Mouse (Mus musculus) stomach, embryonic 15.5 days (tissue): ENCODE measurements at regions not wholly inside any gene's neighbourhood (a gene's known extent, or its start where the extent isn't known, plus 50 kb on each side); places are given as distances from the start of the nearest gene placed in this dataset.

ENCODE experiments used
- ATAC-seq: fragments of 200-750 bp; cut with Nextera tagmentation; 2 replicates; pipeline ENCODE4 v1.8.0; 2017; ENCODE audit warnings: low read depth, moderate number of reproducible peaks, moderate TSS enrichment; ENCODE audit not compliant: insufficient read depth, low FRiP score
- H3K27ac ChIP-seq: fragments of 300-500 bp; sonication (generic); 2 replicates; pipeline ENCODE4 v1.5.1; 2015; ENCODE audit warnings: mild to moderate bottlenecking, inconsistent platforms
- H3K27me3 ChIP-seq: fragments of 300-500 bp; sonication (generic); replicated peaks from 2 replicates; pipeline ENCODE4 v1.6.1; 2015; ENCODE audit warnings: inconsistent platforms
- H3K36me3 ChIP-seq: fragments of 300-500 bp; sonication (generic); 2 replicates; pipeline ENCODE4 v1.6.1; 2015; ENCODE audit warnings: inconsistent platforms
- H3K4me1 ChIP-seq: fragments of 300-500 bp; sonication (generic); 2 replicates; pipeline ENCODE4 v1.6.1; 2015; ENCODE audit warnings: inconsistent platforms
- H3K4me2 ChIP-seq: fragments of 300-500 bp; sonication (generic); 2 replicates; pipeline ENCODE4 v1.6.1; 2015; ENCODE audit warnings: mild to moderate bottlenecking, inconsistent platforms
- H3K4me3 ChIP-seq: fragments of 300-500 bp; sonication (generic); replicated peaks from 2 replicates; pipeline ENCODE4 v1.5.1; 2015; ENCODE audit warnings: inconsistent platforms
- H3K9ac ChIP-seq: fragments of 300-500 bp; sonication (generic); 2 replicates; pipeline ENCODE4 v1.6.1; 2015; ENCODE audit warnings: inconsistent platforms
- H3K9me3 ChIP-seq: fragments of 300-500 bp; sonication (generic); 2 replicates; pipeline ENCODE4 v1.6.1; 2016; ENCODE audit warnings: inconsistent platforms
- WGBS: fragments of 180-500 bp; shearing (Covaris S2); methylation state at CpG from one replicate; pipeline ENCODE4 v1.1.7; 2015; 5-methylcytosine and 5-hydroxymethylcytosine counted together

- no peak for ATAC-seq
- Histone ChIP-seq H3K4me2 (no peak overlapping the region), H3K9ac (no peak overlapping the region), H3K4me1 (0 out of 2 replicates have a peak, but pooled peaks cover 8% of the 10 kb centered on the region), H3K4me3 (no peak overlapping the region), H3K9me3 (no peaks in the 10 kb centered on the region), H3K27me3 (no peaks in the 10 kb centered on the region), H3K27ac (no peak overlapping the region), H3K36me3 (no peaks in the 10 kb centered on the region)
- WGBS, result 64% methylated on average over 19 of the region's 19 CpGs
Observed at GRCm38 (mm10) chr5:111665406-111665805, 68.3 kb upstream of the Gm26897 start.

GRCm38 (mm10) chr5:111666007-111666406 lies 67.7 kb upstream of the Gm26897 start:
- H3K9ac ChIP-seq, result no peak overlapping the region
- 0 out of 2 replicates have a peak, but pooled peaks cover 8% of the 10 kb centered on the region for H3K4me1 ChIP-seq
- H3K9me3 ChIP-seq, result no peaks in the 10 kb centered on the region
- no peak overlapping the region for H3K27ac ChIP-seq
- no peaks in the 10 kb centered on the region for H3K27me3 ChIP-seq
- H3K36me3 ChIP-seq, result no peaks in the 10 kb centered on the region
- H3K4me3 ChIP-seq, result no peak overlapping the region
- 55% methylated on average over 8 of the region's 8 CpGs for WGBS
- H3K4me2 ChIP-seq, result no peak overlapping the region
- no peak for ATAC-seq

- no peak overlapping the region for H3K4me3 ChIP-seq
- no peak for ATAC-seq
- H3K4me1 ChIP-seq, result 0 out of 2 replicates have a peak, but pooled peaks cover 11% of the 10 kb centered on the region
- H3K27me3 ChIP-seq, result no peaks in the 10 kb centered on the region
- H3K27ac ChIP-seq, result no peak overlapping the region
- H3K36me3 ChIP-seq, result no peaks in the 10 kb centered on the region
- no peaks in the 10 kb centered on the region for H3K9me3 ChIP-seq
- no peak overlapping the region for H3K9ac ChIP-seq
- 67% methylated on average over 3 of the region's 3 CpGs for WGBS
- no peak overlapping the region for H3K4me2 ChIP-seq
Observed at GRCm38 (mm10) chr5:111667901-111668300, 65.8 kb upstream of the Gm26897 start.

DNA sequence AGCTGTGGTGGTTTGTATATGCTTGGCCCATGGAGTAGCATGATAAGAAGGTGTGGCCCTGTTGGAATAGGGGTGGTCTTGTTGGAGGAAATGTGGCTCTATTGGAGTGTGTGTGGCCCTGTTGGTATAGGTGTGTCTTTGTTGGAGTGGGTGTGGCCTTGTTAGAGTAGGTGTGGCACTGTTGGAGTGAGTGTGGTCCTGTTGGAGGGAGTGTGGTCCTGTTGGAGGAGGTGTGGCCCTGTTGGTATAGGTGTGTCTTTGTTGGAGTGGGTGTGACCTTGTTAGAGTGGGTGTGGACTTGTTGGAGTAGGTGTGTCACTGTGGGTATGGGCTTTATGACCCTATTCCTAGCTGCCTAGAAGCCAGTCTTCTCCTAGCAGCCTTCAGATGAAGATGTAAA lies 64.6 kb upstream of the Gm26897 start:
- Histone ChIP-seq H3K27ac (no peak overlapping the region), H3K27me3 (no peaks in the 10 kb centered on the region), H3K4me3 (no peak overlapping the region), H3K9me3 (no peaks in the 10 kb centered on the region), H3K4me1 (0 out of 2 replicates have a peak, but pooled peaks cover 11% of the 10 kb centered on the region), H3K9ac (no peak overlapping the region), H3K36me3 (no peaks in the 10 kb centered on the region), H3K4me2 (no peak overlapping the region)
- peak; percentile 29; the same call in 1 of the 2 replicates for ATAC-seq

DNA sequence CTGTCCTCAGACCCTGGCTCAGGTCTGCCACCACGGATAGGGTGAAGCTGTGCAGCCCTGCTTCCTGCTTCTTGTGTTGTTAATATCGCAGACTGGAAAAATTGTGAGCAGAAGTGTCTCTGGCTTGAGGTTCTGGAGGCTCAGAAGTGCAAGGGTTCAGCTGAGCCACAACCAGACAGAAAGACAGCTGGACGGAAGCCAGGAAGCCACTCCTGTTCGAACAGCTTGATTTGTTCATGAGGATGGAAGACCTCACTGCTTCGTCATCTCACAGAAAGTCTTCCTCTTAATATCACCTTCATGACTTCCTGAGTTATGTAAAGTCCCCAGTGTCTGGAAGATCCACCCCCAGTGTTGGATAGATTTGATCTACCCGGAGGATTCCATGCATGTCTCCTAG lies 62.0 kb upstream of the Gm26897 start:
- H3K27me3 ChIP-seq, result no peaks in the 10 kb centered on the region
- H3K9me3 ChIP-seq, result no peaks in the 10 kb centered on the region
- no peak overlapping the region for H3K9ac ChIP-seq
- no peak overlapping the region for H3K4me3 ChIP-seq
- H3K27ac ChIP-seq, result peak overlapping the region; percentile 57
- H3K4me2 ChIP-seq, result no peak overlapping the region
- no peaks in the 10 kb centered on the region for H3K36me3 ChIP-seq
- WGBS, result 37% methylated on average over 6 of the region's 6 CpGs
- peaks cover 24% of the 10 kb centered on the region for H3K4me1 ChIP-seq
- ATAC-seq, result no peak

DNA sequence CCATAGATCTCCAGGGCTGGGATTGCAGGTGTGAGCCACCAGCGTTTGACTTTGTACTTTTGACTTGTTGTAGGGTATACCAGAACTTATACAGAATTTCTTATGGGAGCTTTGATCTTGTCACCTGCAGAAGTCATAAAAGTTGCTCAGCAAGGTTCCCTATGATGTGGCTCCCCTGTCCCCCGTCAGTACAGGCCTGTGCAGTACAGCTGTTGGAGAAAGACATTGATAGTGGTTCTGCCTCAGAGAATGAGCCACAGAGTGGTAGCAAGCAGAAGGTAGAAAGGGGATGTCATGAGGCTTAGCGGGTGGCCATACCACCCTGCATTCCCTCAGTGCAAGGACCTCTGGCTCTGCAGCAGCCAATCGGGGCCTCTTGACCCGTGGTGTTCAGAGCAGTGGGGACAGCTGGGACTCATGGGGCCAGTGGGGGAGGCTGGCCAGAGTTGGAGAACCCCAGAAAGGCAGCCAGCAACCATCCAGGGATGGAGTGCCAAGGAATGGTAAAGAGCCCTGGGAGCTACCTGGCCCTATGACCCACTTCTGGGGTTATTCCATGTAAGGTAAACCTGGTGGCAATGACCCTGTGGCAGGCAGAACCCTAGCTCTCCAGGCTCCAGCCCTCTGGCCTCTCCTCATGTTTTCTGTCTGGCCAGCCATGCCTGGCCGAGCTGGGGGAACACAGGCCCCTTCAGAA lies 58.6 kb upstream of the Gm26897 start:
- Histone ChIP-seq H3K9ac (no peak overlapping the region), H3K4me1 (peaks cover 30% of the 10 kb centered on the region), H3K9me3 (no peaks in the 10 kb centered on the region), H3K4me3 (no peak overlapping the region), H3K27ac (peak overlapping the region; percentile 83), H3K36me3 (no peaks in the 10 kb centered on the region), H3K27me3 (no peaks in the 10 kb centered on the region), H3K4me2 (no peak overlapping the region)
- 48% methylated on average over 6 of the region's 6 CpGs for WGBS
- peak; percentile 11; the same call in 1 of the 2 replicates for ATAC-seq

- peak; percentile 80 for ATAC-seq
- H3K27ac ChIP-seq, result peak overlapping the region; percentile 83
- WGBS, result 5% methylated on average over 8 of the region's 8 CpGs
- H3K36me3 ChIP-seq, result no peaks in the 10 kb centered on the region
- no peak overlapping the region for H3K4me2 ChIP-seq
- H3K4me1 ChIP-seq, result peaks cover 30% of the 10 kb centered on the region
- H3K27me3 ChIP-seq, result no peaks in the 10 kb centered on the region
- no peaks in the 10 kb centered on the region for H3K9me3 ChIP-seq
- H3K4me3 ChIP-seq, result no peak overlapping the region
- no peak overlapping the region for H3K9ac ChIP-seq
Observed at GRCm38 (mm10) chr5:111675673-111676261, 58.0 kb upstream of the Gm26897 start.

GRCm38 (mm10) chr5:111677847-111678311 lies 55.8 kb upstream of the Gm26897 start:
- Histone ChIP-seq H3K9ac (no peak overlapping the region), H3K27ac (no peak overlapping the region), H3K9me3 (no peaks in the 10 kb centered on the region), H3K36me3 (no peaks in the 10 kb centered on the region), H3K27me3 (no peaks in the 10 kb centered on the region), H3K4me1 (peaks cover 18% of the 10 kb centered on the region), H3K4me2 (no peak overlapping the region), H3K4me3 (no peak overlapping the region)
- no peak for ATAC-seq
- 57% methylated on average over 6 of the region's 6 CpGs for WGBS

- Histone ChIP-seq H3K4me2 (no peak overlapping the region), H3K27ac (no peak overlapping the region), H3K36me3 (no peaks in the 10 kb centered on the region), H3K27me3 (no peaks in the 10 kb centered on the region), H3K9ac (no peak overlapping the region), H3K4me3 (no peak overlapping the region), H3K9me3 (no peaks in the 10 kb centered on the region), H3K4me1 (peaks cover 18% of the 10 kb centered on the region)
- no peak for ATAC-seq
- WGBS, result 38% methylated on average over 1 of the region's 1 CpGs
Observed at GRCm38 (mm10) chr5:111678496-111678895, 55.2 kb upstream of the Gm26897 start.

DNA sequence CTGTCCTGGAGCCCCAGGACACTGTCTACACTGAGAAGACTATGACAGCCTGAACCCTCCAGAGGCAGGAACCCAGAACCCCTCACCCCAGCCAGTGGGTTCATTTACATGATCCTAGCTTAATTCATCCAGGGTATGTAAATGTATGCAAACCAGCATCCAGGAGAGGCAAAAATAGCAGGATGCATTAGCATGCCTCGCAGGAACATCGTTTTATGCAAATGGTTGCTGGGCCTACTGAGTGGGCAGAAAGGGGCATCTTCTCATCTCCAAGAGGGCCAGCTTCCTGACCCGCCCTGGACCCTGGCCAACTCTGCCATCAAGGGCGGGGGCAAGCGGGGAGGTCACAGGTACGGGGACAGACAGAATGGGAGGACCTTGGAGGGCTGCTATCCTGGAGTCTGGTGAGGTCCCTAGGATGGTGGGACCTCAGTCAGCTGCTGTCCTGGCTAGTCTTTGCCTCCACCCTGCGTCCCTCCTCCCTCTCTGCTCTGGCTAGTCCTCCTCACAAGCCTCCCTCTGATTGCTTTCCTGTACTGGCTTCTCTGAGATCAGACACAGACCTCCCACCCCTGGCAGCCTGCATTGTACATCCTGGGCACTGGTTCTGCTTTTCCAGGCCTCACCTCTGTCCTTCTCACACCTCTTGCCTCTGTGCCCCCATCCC lies 52.2 kb upstream of the Gm26897 start:
- Histone ChIP-seq H3K9me3 (no peaks in the 10 kb centered on the region), H3K27me3 (0 out of 2 replicates have a peak, but pooled peaks cover 3% of the 10 kb centered on the region), H3K9ac (no peak overlapping the region), H3K4me1 (0 out of 2 replicates have a peak, but pooled peaks cover 5% of the 10 kb centered on the region), H3K27ac (no peak overlapping the region), H3K36me3 (no peaks in the 10 kb centered on the region), H3K4me2 (no peak overlapping the region), H3K4me3 (no peak overlapping the region)
- no peak for ATAC-seq
- 64% methylated on average over 7 of the region's 7 CpGs for WGBS

DNA sequence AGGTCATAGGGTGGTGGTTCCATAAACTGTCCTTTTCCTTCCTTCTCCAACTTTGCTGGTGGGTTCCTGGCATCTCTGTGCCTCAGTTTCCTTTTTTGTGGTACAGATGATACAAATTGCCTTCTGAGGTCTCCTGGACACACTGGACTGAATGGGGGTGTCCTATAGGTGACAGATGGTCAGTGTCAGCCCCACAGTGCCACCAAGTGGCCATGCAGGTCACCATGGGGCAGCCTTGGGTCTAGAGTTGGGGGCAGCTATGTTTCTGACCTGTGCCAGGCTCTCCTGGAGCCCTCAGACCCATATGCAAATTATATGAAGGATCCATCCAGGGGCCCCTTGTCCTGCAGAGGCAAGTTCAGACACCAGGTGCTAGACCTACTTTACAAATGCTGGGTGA lies 50.8 kb upstream of the Gm26897 start:
- no peak overlapping the region for H3K27ac ChIP-seq
- H3K4me3 ChIP-seq, result no peak overlapping the region
- ATAC-seq, result no peak
- H3K36me3 ChIP-seq, result no peaks in the 10 kb centered on the region
- 0 out of 2 replicates have a peak, but pooled peaks cover 5% of the 10 kb centered on the region for H3K4me1 ChIP-seq
- no peak overlapping the region for H3K4me2 ChIP-seq
- H3K9ac ChIP-seq, result no peak overlapping the region
- no peaks in the 10 kb centered on the region for H3K9me3 ChIP-seq
- H3K27me3 ChIP-seq, result 0 out of 2 replicates have a peak, but pooled peaks cover 3% of the 10 kb centered on the region
